Mouse (Mus musculus): ENCODE measurements around the gene Gfpt1. TPM values are rescaled to one million over a fixed set of nuclear protein-coding genes. Genes with fewer than 3 reads are reported as not detected.

Gene Gfpt1
- polyA plus RNA-seq, 1 experiment from 2014 or later = 31.0 TPM

DNA sequence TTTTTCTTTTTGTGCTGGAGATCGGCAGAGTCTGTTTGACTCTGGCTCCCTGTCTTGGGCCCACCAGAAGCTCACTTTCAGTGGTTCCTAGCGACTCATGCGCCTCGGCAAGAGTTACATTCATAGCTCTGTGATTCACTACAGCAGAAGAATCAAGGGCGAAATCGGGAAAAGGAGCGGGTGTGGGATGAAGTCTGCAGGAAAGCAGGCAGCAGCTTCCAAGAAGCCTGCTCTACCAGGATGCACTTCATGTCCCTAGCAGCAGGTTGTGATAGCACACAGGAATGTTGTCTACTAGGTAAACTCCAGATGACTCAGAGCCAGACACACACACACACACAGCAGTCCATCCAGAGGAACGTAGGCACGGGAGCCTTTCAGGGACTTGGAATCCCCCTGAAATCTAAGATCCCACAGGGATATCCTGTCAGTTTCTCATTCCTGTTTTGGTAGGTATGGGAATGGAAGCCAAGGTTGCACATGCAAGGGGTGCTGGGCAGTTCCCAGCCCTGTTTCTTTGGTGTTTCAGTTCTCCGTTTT lies 9.3 kb downstream of the Gfpt1 start:
- no peak for ATAC-seq (ENCODE audit: insufficient read depth, low FRiP score)
- H3K36me3 ChIP-seq (ENCODE audit: control insufficient read depth, insufficient read depth, low read length) = peaks cover 23% of the 10 kb centered on the region; the same call in 1 of the 2 replicates
- no peak overlapping the region for H3K4me2 ChIP-seq (ENCODE audit: low read depth, low read length)
- H3K9me3 ChIP-seq (replicated peaks; ENCODE audit: control insufficient read depth, low read length) = no peaks in the 10 kb centered on the region
- H3K27ac ChIP-seq (ENCODE audit: low read length) = no peak overlapping the region
- H3K27me3 ChIP-seq (ENCODE audit: control insufficient read depth, insufficient read depth, low read length) = no peaks in the 10 kb centered on the region
- whole genome bisulfite sequencing = 88% methylated on average over 10 of the region's 10 CpGs
- H3K4me3 ChIP-seq (replicated peaks; ENCODE audit: low read length) = no peak overlapping the region
- no peaks in the 10 kb centered on the region for H3K4me1 ChIP-seq (ENCODE audit: control insufficient read depth, insufficient read depth, low read length)
- no peak overlapping the region for H3K9ac ChIP-seq (ENCODE audit: low read length)

DNA sequence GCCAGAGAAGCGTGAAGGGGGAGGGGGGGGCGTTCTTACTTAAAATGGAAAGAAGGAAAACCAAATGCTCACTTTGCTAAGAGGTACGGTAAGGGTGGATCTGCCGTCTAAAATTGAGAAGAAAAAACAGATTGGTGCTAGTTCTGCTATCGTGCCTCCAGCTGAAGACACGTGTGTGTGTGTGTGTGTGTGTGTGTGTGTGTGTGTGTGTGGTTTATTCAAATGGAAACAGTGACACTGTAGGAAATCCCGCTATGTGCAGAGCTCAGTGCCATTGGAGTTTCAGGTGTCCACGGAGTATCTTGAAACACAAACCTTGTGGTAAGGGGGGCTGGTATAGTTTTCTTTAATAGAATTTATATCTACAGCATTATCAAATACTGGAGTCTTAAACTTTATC lies 11.5 kb downstream of the Gfpt1 start:
- no peaks in the 10 kb centered on the region for H3K27me3 ChIP-seq (ENCODE audit: control insufficient read depth, insufficient read depth, low read length)
- no peak overlapping the region for H3K4me3 ChIP-seq (replicated peaks; ENCODE audit: low read length)
- no peak overlapping the region for H3K27ac ChIP-seq (ENCODE audit: low read length)
- no peak for ATAC-seq (ENCODE audit: insufficient read depth, low FRiP score)
- H3K4me2 ChIP-seq (ENCODE audit: low read depth, low read length) = no peak overlapping the region
- no peaks in the 10 kb centered on the region for H3K9me3 ChIP-seq (replicated peaks; ENCODE audit: control insufficient read depth, low read length)
- H3K36me3 ChIP-seq (ENCODE audit: control insufficient read depth, insufficient read depth, low read length) = peaks cover 37% of the 10 kb centered on the region
- H3K9ac ChIP-seq (ENCODE audit: low read length) = no peak overlapping the region
- WGBS = 89% methylated on average over 8 of the region's 8 CpGs
- H3K4me1 ChIP-seq (ENCODE audit: control insufficient read depth, insufficient read depth, low read length) = no peaks in the 10 kb centered on the region

DNA sequence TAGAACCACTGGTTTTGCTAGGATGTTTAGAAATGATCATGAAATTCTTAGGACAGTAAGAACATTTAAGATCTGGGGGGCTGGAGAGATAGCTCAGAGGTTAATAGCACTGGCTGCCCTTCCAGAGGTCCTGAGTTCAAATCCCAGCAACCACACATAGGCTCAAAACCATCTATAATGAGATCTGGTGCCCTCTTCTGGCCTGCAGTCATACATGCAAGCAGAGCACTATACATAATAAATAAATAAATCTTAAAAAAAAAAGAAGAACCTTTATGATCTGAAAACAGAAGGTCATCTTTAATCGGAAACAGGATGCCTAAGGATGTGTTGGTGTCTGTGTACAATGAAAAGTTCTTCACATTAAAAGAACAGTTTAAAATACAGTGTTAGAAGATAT lies 17.1 kb downstream of the Gfpt1 start:
- Histone ChIP-seq H3K9ac (ENCODE audit: low read length) (no peak overlapping the region), H3K9me3 (replicated peaks; ENCODE audit: control insufficient read depth, low read length) (no peaks in the 10 kb centered on the region), H3K4me2 (ENCODE audit: low read depth, low read length) (no peak overlapping the region), H3K27me3 (ENCODE audit: control insufficient read depth, insufficient read depth, low read length) (no peaks in the 10 kb centered on the region), H3K4me1 (ENCODE audit: control insufficient read depth, insufficient read depth, low read length) (no peaks in the 10 kb centered on the region), H3K36me3 (ENCODE audit: control insufficient read depth, insufficient read depth, low read length) (peaks cover 42% of the 10 kb centered on the region), H3K4me3 (replicated peaks; ENCODE audit: low read length) (no peak overlapping the region), H3K27ac (ENCODE audit: low read length) (no peak overlapping the region)
- ATAC-seq (ENCODE audit: insufficient read depth, low FRiP score) = no peak
- 100% methylated on average over 1 of the region's 1 CpGs for WGBS

DNA sequence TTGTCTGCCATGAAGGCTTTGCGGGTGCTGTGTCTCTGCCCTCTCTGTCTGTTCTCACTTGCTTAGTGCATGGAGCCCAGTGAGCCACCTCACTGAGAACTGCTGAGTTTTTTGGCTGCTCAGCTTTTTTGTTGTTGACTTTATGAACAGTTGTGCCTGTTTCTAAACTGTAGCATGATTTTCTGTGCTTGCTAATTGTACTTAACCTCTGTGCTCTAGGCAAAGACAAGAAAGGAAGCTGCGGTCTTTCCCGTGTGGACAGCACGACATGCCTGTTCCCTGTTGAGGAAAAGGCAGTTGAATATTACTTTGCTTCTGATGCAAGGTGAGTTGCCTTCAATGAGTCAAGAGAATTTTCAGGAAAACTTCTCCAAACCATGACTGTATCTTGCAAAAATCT lies 20.9 kb downstream of the Gfpt1 start:
- WGBS = 95% methylated on average over 4 of the region's 4 CpGs
- Histone ChIP-seq H3K9ac (ENCODE audit: low read length) (no peak overlapping the region), H3K4me2 (ENCODE audit: low read depth, low read length) (no peak overlapping the region), H3K27me3 (ENCODE audit: control insufficient read depth, insufficient read depth, low read length) (no peaks in the 10 kb centered on the region), H3K9me3 (replicated peaks; ENCODE audit: control insufficient read depth, low read length) (no peaks in the 10 kb centered on the region), H3K27ac (ENCODE audit: low read length) (no peak overlapping the region), H3K4me3 (replicated peaks; ENCODE audit: low read length) (no peak overlapping the region), H3K4me1 (ENCODE audit: control insufficient read depth, insufficient read depth, low read length) (no peaks in the 10 kb centered on the region), H3K36me3 (ENCODE audit: control insufficient read depth, insufficient read depth, low read length) (peaks cover 34% of the 10 kb centered on the region)
- no peak for ATAC-seq (ENCODE audit: insufficient read depth, low FRiP score)

DNA sequence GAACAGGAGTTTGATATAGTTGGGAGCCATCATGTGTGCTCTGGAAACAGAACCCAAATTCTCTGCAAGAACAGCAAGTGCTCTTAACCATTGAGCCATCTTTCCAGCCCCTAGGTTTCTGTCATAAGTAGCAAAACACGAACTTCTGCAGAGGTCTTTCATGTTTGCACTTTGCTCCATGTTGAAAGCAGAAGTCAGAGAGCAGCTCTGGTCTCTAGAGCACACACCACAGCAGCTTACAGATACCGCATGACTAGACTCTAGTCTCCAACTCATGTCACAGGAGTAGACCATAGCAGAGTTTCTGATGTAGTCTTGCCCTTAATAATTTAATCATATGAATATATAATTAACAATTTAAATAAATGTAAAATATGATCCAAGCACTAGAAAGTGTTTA lies 25.6 kb downstream of the Gfpt1 start:
- H3K9me3 ChIP-seq (replicated peaks; ENCODE audit: control insufficient read depth, low read length) = no peaks in the 10 kb centered on the region
- peaks cover 38% of the 10 kb centered on the region for H3K36me3 ChIP-seq (ENCODE audit: control insufficient read depth, insufficient read depth, low read length)
- no peak overlapping the region for H3K4me2 ChIP-seq (ENCODE audit: low read depth, low read length)
- no peak overlapping the region for H3K9ac ChIP-seq (ENCODE audit: low read length)
- no peak for ATAC-seq (ENCODE audit: insufficient read depth, low FRiP score)
- no peak overlapping the region for H3K4me3 ChIP-seq (replicated peaks; ENCODE audit: low read length)
- H3K27ac ChIP-seq (ENCODE audit: low read length) = no peak overlapping the region
- no peaks in the 10 kb centered on the region for H3K27me3 ChIP-seq (ENCODE audit: control insufficient read depth, insufficient read depth, low read length)
- 0 out of 2 replicates have a peak, but pooled peaks cover 3% of the 10 kb centered on the region for H3K4me1 ChIP-seq (ENCODE audit: control insufficient read depth, insufficient read depth, low read length)
- WGBS = 85% methylated on average over 2 of the region's 2 CpGs

DNA sequence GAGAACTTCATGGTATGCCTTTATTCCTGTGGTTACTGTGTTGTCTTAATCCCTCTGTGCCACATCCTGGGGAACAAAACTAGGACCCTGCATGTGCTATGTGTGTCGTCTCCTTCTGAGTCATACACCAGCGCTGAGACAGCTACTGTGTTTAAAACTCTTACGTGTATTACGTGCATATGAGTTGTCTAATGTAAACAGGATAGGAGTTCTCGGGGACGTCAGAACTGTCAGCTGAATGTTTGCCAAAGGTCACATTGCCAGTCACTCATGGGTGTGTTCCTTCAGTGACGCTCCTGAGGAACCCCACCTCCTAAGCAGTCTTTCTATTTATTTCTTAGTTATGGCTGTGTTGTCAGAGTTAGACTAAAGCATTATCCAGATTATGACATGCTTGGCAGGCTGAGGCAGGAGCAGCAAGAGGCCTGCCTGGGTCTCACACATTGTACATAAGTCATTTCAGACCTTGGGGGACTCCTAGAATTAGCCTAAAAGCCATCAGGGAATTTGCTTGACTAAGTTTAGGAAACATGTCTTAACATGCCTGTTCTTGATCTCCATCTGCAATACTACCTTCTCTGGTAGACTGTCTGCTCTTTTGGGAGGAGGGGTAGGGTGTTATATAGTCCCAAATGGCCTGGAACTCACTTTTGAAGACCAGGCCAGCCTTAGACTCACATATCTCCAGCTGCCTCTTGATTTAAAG lies 26.7 kb downstream of the Gfpt1 start:
- Histone ChIP-seq H3K27me3 (ENCODE audit: control insufficient read depth, insufficient read depth, low read length) (no peaks in the 10 kb centered on the region), H3K4me1 (ENCODE audit: control insufficient read depth, insufficient read depth, low read length) (0 out of 2 replicates have a peak, but pooled peaks cover 3% of the 10 kb centered on the region), H3K9me3 (replicated peaks; ENCODE audit: control insufficient read depth, low read length) (no peaks in the 10 kb centered on the region), H3K9ac (ENCODE audit: low read length) (no peak overlapping the region), H3K36me3 (ENCODE audit: control insufficient read depth, insufficient read depth, low read length) (peaks cover 38% of the 10 kb centered on the region), H3K27ac (ENCODE audit: low read length) (peak overlapping the region; percentile 50), H3K4me2 (ENCODE audit: low read depth, low read length) (no peak overlapping the region), H3K4me3 (replicated peaks; ENCODE audit: low read length) (no peak overlapping the region)
- peak; percentile 78 for ATAC-seq (ENCODE audit: insufficient read depth, low FRiP score)
- WGBS = 30% methylated on average over 7 of the region's 7 CpGs

DNA sequence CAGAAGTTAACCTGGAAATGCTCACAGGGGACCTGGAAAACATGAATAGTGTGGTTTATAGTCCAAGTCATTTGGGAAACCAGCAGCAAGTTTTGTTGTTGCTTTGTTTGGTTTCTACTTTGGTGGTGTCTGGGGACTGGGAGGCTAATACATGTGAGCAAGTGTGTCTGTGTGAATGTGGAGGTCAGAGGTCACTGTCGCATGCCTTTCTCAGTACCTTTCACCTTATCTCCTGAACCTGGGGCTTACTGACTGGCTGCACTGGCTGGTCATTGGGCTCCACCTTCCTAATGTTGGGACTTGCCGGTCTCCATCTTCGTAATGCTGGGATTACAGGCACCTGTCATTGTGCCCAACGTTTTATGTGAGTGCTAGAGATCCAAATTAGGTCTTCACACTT lies 28.0 kb downstream of the Gfpt1 start:
- ATAC-seq (ENCODE audit: insufficient read depth, low FRiP score) = no peak
- H3K27me3 ChIP-seq (ENCODE audit: control insufficient read depth, insufficient read depth, low read length) = no peaks in the 10 kb centered on the region
- no peak overlapping the region for H3K9ac ChIP-seq (ENCODE audit: low read length)
- H3K4me3 ChIP-seq (replicated peaks; ENCODE audit: low read length) = no peak overlapping the region
- no peak overlapping the region for H3K4me2 ChIP-seq (ENCODE audit: low read depth, low read length)
- H3K27ac ChIP-seq (ENCODE audit: low read length) = no peak overlapping the region
- H3K36me3 ChIP-seq (ENCODE audit: control insufficient read depth, insufficient read depth, low read length) = peaks cover 32% of the 10 kb centered on the region
- no peaks in the 10 kb centered on the region for H3K9me3 ChIP-seq (replicated peaks; ENCODE audit: control insufficient read depth, low read length)
- WGBS = 87% methylated on average over 4 of the region's 4 CpGs
- H3K4me1 ChIP-seq (ENCODE audit: control insufficient read depth, insufficient read depth, low read length) = 0 out of 2 replicates have a peak, but pooled peaks cover 3% of the 10 kb centered on the region

DNA sequence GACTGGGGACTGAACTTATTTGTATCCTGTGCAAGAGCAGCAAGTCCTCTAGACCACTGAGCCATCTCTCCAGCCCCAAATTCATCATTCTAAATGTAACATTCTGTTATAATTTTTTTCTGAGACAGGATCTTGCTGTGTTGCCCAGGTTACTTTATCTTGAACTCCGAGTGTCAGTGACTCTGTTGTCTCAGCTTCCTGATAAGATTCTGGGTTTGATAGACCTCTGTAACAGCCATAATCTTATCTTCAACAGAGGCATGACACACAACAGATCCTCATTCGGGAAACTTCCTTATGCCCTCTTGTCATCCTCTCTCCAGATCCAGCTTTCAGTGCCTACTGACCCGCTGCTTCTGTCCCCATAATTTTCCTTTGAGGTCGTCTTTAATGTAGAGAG lies 30.1 kb downstream of the Gfpt1 start:
- Histone ChIP-seq H3K4me1 (ENCODE audit: control insufficient read depth, insufficient read depth, low read length) (0 out of 2 replicates have a peak, but pooled peaks cover 3% of the 10 kb centered on the region), H3K4me2 (ENCODE audit: low read depth, low read length) (no peak overlapping the region), H3K9me3 (replicated peaks; ENCODE audit: control insufficient read depth, low read length) (no peaks in the 10 kb centered on the region), H3K27ac (ENCODE audit: low read length) (no peak overlapping the region), H3K36me3 (ENCODE audit: control insufficient read depth, insufficient read depth, low read length) (peaks cover 20% of the 10 kb centered on the region), H3K27me3 (ENCODE audit: control insufficient read depth, insufficient read depth, low read length) (no peaks in the 10 kb centered on the region), H3K4me3 (replicated peaks; ENCODE audit: low read length) (no peak overlapping the region), H3K9ac (ENCODE audit: low read length) (no peak overlapping the region)
- no peak for ATAC-seq (ENCODE audit: insufficient read depth, low FRiP score)
- WGBS = 51% methylated on average over 4 of the region's 4 CpGs

DNA sequence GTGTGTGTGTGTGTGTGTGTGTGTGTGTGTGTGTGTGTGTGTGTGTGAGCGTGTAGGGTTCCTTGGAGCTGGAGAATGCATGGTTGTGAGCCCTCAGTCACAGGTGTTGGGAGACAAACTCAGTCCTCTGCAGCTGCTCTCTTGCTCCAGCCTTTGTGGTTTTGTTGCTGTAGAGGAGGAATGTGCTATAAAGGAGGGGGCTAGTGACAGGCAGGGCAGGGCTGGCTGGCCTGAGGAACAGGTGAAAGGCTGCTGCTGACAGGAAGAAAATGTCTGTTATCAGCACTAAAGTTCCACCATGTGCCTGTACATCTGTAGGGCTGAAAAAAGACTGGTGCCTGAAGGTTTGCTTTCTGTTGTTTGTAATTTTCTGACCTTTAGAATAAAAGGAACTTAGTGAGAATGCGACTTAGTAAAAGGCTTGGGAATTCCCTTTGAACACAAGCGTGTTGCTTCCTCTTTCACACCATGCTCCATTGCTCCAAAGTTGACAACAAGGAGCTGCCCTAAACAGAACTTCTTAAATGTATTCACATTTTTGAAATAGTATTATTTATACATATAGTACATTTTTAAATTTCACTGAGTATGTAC lies 32.5 kb downstream of the Gfpt1 start:
- Histone ChIP-seq H3K27ac (ENCODE audit: low read length) (no peak overlapping the region), H3K9me3 (replicated peaks; ENCODE audit: control insufficient read depth, low read length) (no peaks in the 10 kb centered on the region), H3K36me3 (ENCODE audit: control insufficient read depth, insufficient read depth, low read length) (peaks cover 20% of the 10 kb centered on the region), H3K27me3 (ENCODE audit: control insufficient read depth, insufficient read depth, low read length) (no peaks in the 10 kb centered on the region), H3K9ac (ENCODE audit: low read length) (no peak overlapping the region), H3K4me3 (replicated peaks; ENCODE audit: low read length) (no peak overlapping the region), H3K4me1 (ENCODE audit: control insufficient read depth, insufficient read depth, low read length) (no peaks in the 10 kb centered on the region), H3K4me2 (ENCODE audit: low read depth, low read length) (no peak overlapping the region)
- 71% methylated on average over 3 of the region's 3 CpGs for WGBS
- ATAC-seq (ENCODE audit: insufficient read depth, low FRiP score) = no peak

All from stomach, embryonic 16.5 days (tissue).